Mouse (Mus musculus) NIH3T3 (cell line): ENCODE data around the gene Fmo5.

Experiments used
- DNase-seq: peaks from one replicate; pipeline ENCODE4 v3.0.0-alpha.2; 2012; ENCODE audit warnings: low read depth

Fmo5 gene

GRCm38 (mm10) chr3:97681321-97682158 is 52.9 kb downstream of the Fmo5 start:
- DNase-seq, result peak; percentile 77

GRCm38 (mm10) chr3:97682159-97682502 is 53.5 kb downstream of the Fmo5 start:
- DNase-seq, result no peak

GRCm38 (mm10) chr3:97682576-97682975 is 54.0 kb downstream of the Fmo5 start:
- no peak for DNase-seq

- DNase-seq, result peak; percentile 4
These were observed 55.1 kb downstream of the Fmo5 start for GRCm38 (mm10) chr3:97683560-97684195.

GRCm38 (mm10) chr3:97686372-97687117 is 57.9 kb downstream of the Fmo5 start:
- peak; percentile 19 for DNase-seq

- no peak for DNase-seq
These were observed 60.7 kb downstream of the Fmo5 start for GRCm38 (mm10) chr3:97689289-97689688.

GRCm38 (mm10) chr3:97690590-97690989 is 62.0 kb downstream of the Fmo5 start:
- DNase-seq, result no peak

GRCm38 (mm10) chr3:97691443-97692017 is 62.9 kb downstream of the Fmo5 start:
- no peak for DNase-seq

GRCm38 (mm10) chr3:97693806-97694205 is 65.2 kb downstream of the Fmo5 start:
- no peak for DNase-seq

GRCm38 (mm10) chr3:97696866-97697265 is 68.3 kb downstream of the Fmo5 start:
- DNase-seq, result no peak

GRCm38 (mm10) chr3:97697291-97697690 is 68.7 kb downstream of the Fmo5 start:
- no peak for DNase-seq

GRCm38 (mm10) chr3:97699061-97699460 is 70.5 kb downstream of the Fmo5 start:
- DNase-seq, result no peak

GRCm38 (mm10) chr3:97701198-97701597 is 72.6 kb downstream of the Fmo5 start:
- DNase-seq, result no peak

- DNase-seq, result no peak
These were observed 74.0 kb downstream of the Fmo5 start for GRCm38 (mm10) chr3:97702448-97703080.
